Mouse (Mus musculus) kidney, adult 2 months (tissue): ENCODE results near the gene Chkb. TPM values are rescaled to one million over a fixed set of nuclear protein-coding genes. Genes with fewer than 3 reads are reported as not detected.

Experiments
- DNase-seq: peaks from one replicate; pipeline ENCODE4 v3.0.0; 2021
- H3K27ac ChIP-seq: fragments of 200-500 bp; 2 replicates; pipeline ENCODE4 v1.5.1; 2012; ENCODE audit warnings: low read depth, low read length, control low read depth, inconsistent platforms; ENCODE audit not compliant: insufficient read depth
- H3K27me3 ChIP-seq: fragments of 200-500 bp; replicated peaks from 2 replicates; pipeline ENCODE4 v1.6.1; 2012; ENCODE audit warnings: mild to moderate bottlenecking, moderate library complexity, low read length, inconsistent platforms; ENCODE audit not compliant: control insufficient read depth, insufficient read depth
- H3K36me3 ChIP-seq: fragments of 200-500 bp; 2 replicates; pipeline ENCODE4 v1.6.1; 2012; ENCODE audit warnings: mild to moderate bottlenecking, moderate library complexity, low read length, inconsistent platforms; ENCODE audit not compliant: control insufficient read depth, insufficient read depth
- H3K4me1 ChIP-seq: fragments of 200-500 bp; 2 replicates; pipeline ENCODE4 v1.6.1; 2011; ENCODE audit warnings: low read length; ENCODE audit not compliant: control insufficient read depth, insufficient read depth
- H3K4me3 ChIP-seq: fragments of 200-500 bp; 2 replicates; pipeline ENCODE4 v1.5.1; 2011; ENCODE audit warnings: mild to moderate bottlenecking, low read depth, low read length, control low read depth; ENCODE audit not compliant: insufficient read depth
- CTCF ChIP-seq: fragments of 200-500 bp; conservative IDR thresholded peaks from 2 replicates; pipeline ENCODE4 v1.5.1; 2011; ENCODE audit warnings: low read depth, mild to moderate bottlenecking, control low read depth, low read length, moderate library complexity, mixed read lengths; ENCODE audit not compliant: insufficient read depth, insufficient read length
- POLR2A ChIP-seq: fragments of 200-500 bp; IDR thresholded peaks from one replicate; pipeline ENCODE4 v1.6.1; 2011; ENCODE audit warnings: low read depth, low read length, control low read depth
- WGBS: fragments of 180-500 bp; shearing (Covaris S2); methylation state at CpG from one replicate; pipeline ENCODE4 v1.1.7; 2018; 5-methylcytosine and 5-hydroxymethylcytosine counted together
- polyA plus RNA-seq: library from polyadenylated mRNA; depleted of rRNA; stranded (reverse); fragments of >200 nt; gene quantifications from 2 replicates; pipeline ENCODE4 v1.2.3, GENCODE M21; 2012

Gene Chkb
- polyA plus RNA-seq, 1 experiment, result 62.6 TPM

DNA sequence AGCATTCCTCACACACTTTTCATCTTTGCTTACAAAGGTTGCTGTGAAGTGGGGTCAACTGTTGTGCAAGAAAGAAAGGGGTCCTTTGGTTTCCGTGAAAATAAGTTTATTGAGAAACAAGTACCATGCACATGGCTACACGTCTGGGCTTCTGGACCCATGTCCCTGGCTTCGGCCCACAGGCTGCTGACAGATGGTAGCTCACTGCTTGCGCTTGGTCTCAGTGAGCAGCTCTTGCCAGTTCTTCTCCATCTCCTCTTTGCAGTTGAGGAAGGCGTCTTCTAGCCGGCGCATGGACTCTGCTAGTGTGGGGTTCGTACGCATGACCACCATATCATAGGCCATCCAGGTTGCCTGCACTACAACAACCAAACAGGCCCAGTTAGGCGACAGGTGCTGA is 39.6 kb downstream of the Chkb start:
- 94% methylated on average over 10 of the region's 10 CpGs for WGBS
- Histone ChIP-seq H3K4me3 (no peak overlapping the region), H3K4me1 (no peaks in the 10 kb centered on the region), H3K27me3 (no peaks in the 10 kb centered on the region), H3K27ac (no peak overlapping the region), H3K36me3 (no peaks in the 10 kb centered on the region)
- no peak for DNase-seq
- TF ChIP-seq POLR2A, result no peak
- TF ChIP-seq CTCF, result no peak

DNA sequence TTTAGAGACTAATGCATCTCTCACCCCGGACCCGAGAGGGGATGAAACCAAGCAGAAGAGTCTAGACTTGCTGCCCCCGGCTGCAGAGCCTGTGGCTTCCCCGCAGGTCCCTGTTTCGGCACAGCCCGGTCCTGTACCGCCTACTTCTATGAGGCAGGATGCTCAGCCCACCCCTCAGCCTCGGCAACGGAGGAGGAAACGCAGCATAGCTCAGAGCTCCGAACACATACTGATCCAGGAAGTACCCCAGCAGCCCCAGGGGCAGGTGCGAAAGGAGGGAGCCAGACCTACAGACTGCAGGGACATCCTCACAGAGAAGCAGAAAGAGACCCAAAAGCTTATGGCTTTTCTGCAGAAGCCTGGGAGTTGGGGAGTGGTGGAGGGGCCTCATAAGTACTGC is 42.6 kb downstream of the Chkb start:
- Histone ChIP-seq H3K27me3 (no peaks in the 10 kb centered on the region), H3K36me3 (no peaks in the 10 kb centered on the region), H3K4me3 (no peak overlapping the region), H3K4me1 (no peaks in the 10 kb centered on the region), H3K27ac (no peak overlapping the region)
- DNase-seq, result no peak
- TF ChIP-seq CTCF, result no peak
- TF ChIP-seq POLR2A, result no peak
- 44% methylated on average over 12 of the region's 12 CpGs for WGBS

DNA sequence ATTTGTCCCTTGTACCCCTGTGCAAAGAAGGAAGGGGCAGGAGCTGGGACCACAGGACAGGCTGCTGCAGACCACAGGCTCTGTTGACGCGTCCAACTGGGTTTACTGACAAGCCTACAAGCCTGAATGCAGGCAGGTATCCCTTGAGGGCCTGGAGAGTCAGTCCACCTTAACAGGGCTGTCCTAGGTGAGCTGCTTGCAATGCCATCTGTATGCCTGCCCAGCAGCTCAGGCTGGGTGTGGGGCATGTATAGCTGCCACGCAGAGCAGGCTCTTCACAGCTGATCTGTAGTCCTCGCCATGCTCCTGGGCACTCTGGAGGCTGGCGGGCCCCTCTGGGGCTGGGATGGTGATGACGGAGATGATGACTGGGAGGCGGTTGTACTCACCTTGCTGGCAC is 45.1 kb downstream of the Chkb start, which contains the start of gene Klhdc7b:
TSS of gene Klhdc7b (plus strand) at position 301 of the 400 bp plus-strand sequence.
- Histone ChIP-seq H3K36me3 (no peaks in the 10 kb centered on the region), H3K27ac (no peak within 1 kb of the TSS), H3K4me3 (no peak within 1 kb of the TSS), H3K4me1 (no peaks in the 10 kb centered on the region), H3K27me3 (no peaks in the 10 kb centered on the region)
- TF ChIP-seq POLR2A, result no peak
- no peak for TF ChIP-seq CTCF
- WGBS, result 81% methylated on average over 7 of the region's 7 CpGs
- no peak for DNase-seq

DNA sequence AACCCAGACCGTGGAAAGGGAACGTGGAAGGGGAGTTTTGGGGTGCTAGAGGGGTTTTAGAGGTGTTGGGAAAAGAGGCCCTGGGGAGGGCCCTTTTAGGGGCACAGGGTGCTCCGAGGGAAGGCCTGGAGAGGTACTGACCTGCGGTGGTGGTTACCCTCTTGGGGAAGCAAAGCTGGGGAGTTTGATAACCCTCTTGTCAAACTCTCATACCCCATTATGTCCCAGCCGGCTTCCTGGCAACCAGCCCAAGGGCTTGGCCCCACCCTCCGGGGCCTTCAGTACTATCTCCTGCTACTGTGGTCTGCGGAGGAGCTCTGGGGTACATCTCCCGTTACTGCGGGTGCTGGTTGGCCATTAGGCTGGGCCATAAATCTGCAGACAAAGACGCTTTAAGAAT is 50.3 kb downstream of the Chkb start:
- H3K36me3 ChIP-seq, result no peaks in the 10 kb centered on the region
- no peaks in the 10 kb centered on the region for H3K27me3 ChIP-seq
- H3K4me1 ChIP-seq, result no peaks in the 10 kb centered on the region
- 22% methylated on average over 10 of the region's 10 CpGs for WGBS
- TF ChIP-seq CTCF (no peak), POLR2A (no peak)
- H3K27ac ChIP-seq, result no peak overlapping the region
- peak; percentile 16 for DNase-seq
- H3K4me3 ChIP-seq, result peak overlapping the region; percentile 44; the same call in 1 of the 2 replicates

DNA sequence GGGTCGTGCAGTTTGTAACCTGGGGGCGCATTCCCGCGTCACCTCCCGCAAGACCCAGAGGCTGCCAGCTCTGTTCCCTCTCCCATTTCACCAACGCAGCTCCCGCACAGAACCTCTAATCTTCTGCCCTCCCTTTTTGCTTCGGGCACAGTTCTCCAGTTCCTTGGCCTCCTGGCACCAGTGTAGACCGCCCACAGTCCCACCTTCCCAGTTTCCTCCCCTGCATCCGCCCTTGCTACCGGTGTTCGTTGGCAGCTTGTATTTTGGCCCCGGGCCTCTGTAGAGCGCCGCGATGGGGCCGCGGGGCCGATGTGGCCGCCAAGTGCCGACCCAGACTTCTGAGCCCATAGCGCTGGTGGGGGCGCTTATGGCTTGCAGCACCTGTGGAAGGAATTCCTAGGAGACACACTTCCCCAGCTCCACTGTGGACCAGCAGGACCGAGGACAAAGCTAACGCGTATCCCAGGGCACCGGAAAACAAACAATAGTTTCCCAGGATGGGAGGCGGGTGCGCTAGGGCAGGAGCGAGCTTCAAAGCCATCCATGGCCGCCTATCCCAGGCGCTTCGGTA is 50.8 kb downstream of the Chkb start, which contains the start of gene Odf3b:
TSS of gene Odf3b (minus strand) at position 452 of the 571 bp plus-strand sequence.
- no peak for TF ChIP-seq CTCF
- Histone ChIP-seq H3K36me3 (no peaks in the 10 kb centered on the region), H3K4me3 (peak within 1 kb of the TSS; percentile 44), H3K27me3 (no peaks in the 10 kb centered on the region), H3K27ac (no peak within 1 kb of the TSS), H3K4me1 (0 out of 2 replicates have a peak, but pooled peaks cover 3% of the 10 kb centered on the region)
- under 1% methylated on average over 33 of the region's 33 CpGs for WGBS
- DNase-seq, result peak; percentile 61

DNA sequence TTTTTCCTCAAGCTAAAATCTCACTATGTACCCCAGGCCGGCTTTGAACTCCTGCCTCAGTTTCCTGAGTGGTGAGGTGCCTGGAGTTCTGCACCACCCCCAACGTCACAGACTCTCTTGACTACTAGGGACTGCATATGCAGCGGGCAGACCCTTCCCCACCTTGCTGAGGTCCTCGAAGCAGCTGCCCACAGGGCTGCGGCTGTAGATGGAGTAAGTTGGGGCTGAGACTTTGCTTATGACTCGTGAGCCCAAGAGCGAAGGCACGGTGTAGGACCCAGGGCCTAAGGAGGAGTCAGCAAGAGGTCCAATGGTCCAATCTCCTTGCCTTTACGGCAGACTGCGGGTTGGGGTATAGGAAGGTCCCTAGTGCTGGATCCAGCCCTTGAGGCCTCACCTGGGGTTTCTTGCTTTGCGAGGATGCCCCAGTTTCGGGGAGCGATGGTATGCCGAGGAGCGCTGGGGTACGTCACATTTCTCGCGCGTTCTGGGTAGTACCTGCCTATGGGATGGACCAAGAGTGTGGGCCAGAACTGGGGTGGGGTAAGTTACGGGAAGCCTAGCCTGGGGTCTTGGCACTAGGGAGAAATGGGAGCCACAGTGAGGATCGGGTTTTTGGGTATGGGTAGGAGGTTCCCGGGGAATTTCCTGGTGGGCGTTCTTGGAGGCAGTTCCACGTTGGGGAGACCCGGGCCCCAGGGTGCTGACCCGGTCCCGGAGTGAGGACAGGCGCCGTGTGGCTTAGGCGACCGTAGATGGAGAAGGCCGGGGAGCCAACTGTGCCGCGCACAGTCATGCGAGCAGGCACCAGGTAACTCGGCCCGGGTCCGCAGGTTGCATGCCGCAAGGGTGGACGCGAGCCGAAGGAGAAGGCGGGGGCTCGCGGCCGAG is 51.5 kb downstream of the Chkb start:
- no peaks in the 10 kb centered on the region for H3K27me3 ChIP-seq

DNA sequence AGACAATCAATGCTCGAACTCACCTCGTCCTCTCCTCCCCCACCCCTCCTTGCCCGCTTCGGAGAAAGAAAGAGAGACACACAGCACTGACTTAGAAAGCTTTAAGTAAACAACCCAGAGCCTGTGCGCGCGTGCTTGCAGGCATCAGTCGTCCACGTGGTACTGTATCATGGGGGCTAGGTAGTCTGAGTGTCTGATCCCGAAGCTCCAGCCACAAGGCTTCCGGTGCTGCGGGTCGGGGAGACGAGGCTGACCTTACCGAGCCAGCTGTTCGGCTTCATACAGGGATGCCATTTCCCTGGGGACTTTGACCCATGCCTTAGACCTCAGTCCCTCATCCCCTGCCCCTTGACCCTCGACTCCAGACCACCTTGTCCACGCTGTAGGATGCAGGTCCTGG is 52.3 kb downstream of the Chkb start:
- H3K4me1 ChIP-seq, result peaks cover 7% of the 10 kb centered on the region; the same call in 1 of the 2 replicates
- WGBS, result 10% methylated on average over 18 of the region's 18 CpGs
- H3K36me3 ChIP-seq, result no peaks in the 10 kb centered on the region
- peak; percentile 13 for DNase-seq
- H3K27ac ChIP-seq, result no peak overlapping the region
- no peaks in the 10 kb centered on the region for H3K27me3 ChIP-seq
- H3K4me3 ChIP-seq, result no peak overlapping the region
- TF ChIP-seq CTCF (no peak), POLR2A (no peak)

More for the DNA sequence above, 51.5 kb downstream of the Chkb start:
- peaks cover 4% of the 10 kb centered on the region; the same call in 1 of the 2 replicates for H3K4me1 ChIP-seq
- TF ChIP-seq POLR2A (no peak), CTCF (no peak)
- 22% methylated on average over 46 of the region's 46 CpGs for WGBS
- no peaks in the 10 kb centered on the region for H3K36me3 ChIP-seq
- H3K4me3 ChIP-seq, result peak overlapping the region; percentile 44
- peak; percentile 11 for DNase-seq
- H3K27ac ChIP-seq, result no peak overlapping the region
